Mouse (Mus musculus) midbrain, postnatal 0 days (tissue): Measurements from ENCODE around the gene Olfr1184. TPM values are rescaled to one million over a fixed set of nuclear protein-coding genes. Genes with fewer than 3 reads are reported as not detected.
"Not testable (repeated sequence)": the region's sequence is repeated elsewhere in the genome, so short reads cannot be mapped to it uniquely, and the experiment has no call there.

Source experiments
- ATAC-seq: fragments of 200-750 bp; cut with Nextera tagmentation; 2 replicates; pipeline ENCODE4 v1.8.0; 2017; ENCODE audit warnings: moderate number of reproducible peaks, mild to moderate bottlenecking, moderate TSS enrichment, moderate library complexity; ENCODE audit not compliant: low FRiP score
- DNase-seq: peaks from one replicate; pipeline ENCODE4 v3.0.0-alpha.2; 2015; ENCODE audit warnings: low spot score
- H3K27ac ChIP-seq: fragments of 300-500 bp; sonication (generic); 2 replicates; pipeline ENCODE4 v1.5.1; 2014; ENCODE audit warnings: low read depth, mild to moderate bottlenecking, low read length, mixed read lengths
- H3K27me3 ChIP-seq: fragments of 300-500 bp; sonication (generic); 2 replicates; pipeline ENCODE4 v1.6.1; 2014; ENCODE audit warnings: low read length, control low read depth, mixed read lengths; ENCODE audit not compliant: insufficient read depth
- H3K36me3 ChIP-seq: fragments of 300-500 bp; sonication (generic); 2 replicates; pipeline ENCODE4 v1.6.1; 2014; ENCODE audit warnings: low read length, control low read depth, mixed read lengths; ENCODE audit not compliant: insufficient read depth
- H3K4me1 ChIP-seq: fragments of 300-500 bp; sonication (generic); 2 replicates; pipeline ENCODE4 v1.6.1; 2014; ENCODE audit warnings: mild to moderate bottlenecking, control low read depth, antibody characterized with exemption, low read length, mixed read lengths; ENCODE audit not compliant: insufficient read depth
- H3K4me2 ChIP-seq: fragments of 300-500 bp; sonication (generic); 2 replicates; pipeline ENCODE4 v1.6.1; 2014; ENCODE audit warnings: low read depth, mild to moderate bottlenecking, low read length, mixed read lengths; ENCODE audit not compliant: poor library complexity, severe bottlenecking
- H3K4me3 ChIP-seq: fragments of 300-500 bp; sonication (generic); 2 replicates; pipeline ENCODE4 v1.5.1; 2014; ENCODE audit warnings: low read depth, mild to moderate bottlenecking, low read length, moderate library complexity
- H3K9ac ChIP-seq: fragments of 300-500 bp; sonication (generic); replicated peaks from 2 replicates; pipeline ENCODE4 v1.6.1; 2014; ENCODE audit warnings: mild to moderate bottlenecking, low read length, moderate library complexity, mixed read lengths; ENCODE audit not compliant: poor library complexity, severe bottlenecking
- H3K9me3 ChIP-seq: fragments of 300-500 bp; sonication (generic); 2 replicates; pipeline ENCODE4 v1.6.1; 2016; ENCODE audit warnings: low read length, control low read depth
- CTCF ChIP-seq: IDR thresholded peaks from 2 replicates; pipeline ENCODE4 v1.5.1; 2016; ENCODE audit warnings: antibody characterized with exemption, mild to moderate bottlenecking
- WGBS: fragments of 180-500 bp; shearing (Covaris S2); extraction: QIAGEN DNeasy Blood & Tissue Kit; methylation state at CpG from one replicate; pipeline ENCODE4 v1.1.7; 2014; 5-methylcytosine and 5-hydroxymethylcytosine counted together
- polyA plus RNA-seq: library from polyadenylated mRNA; unstranded; fragments of >200 nt; fragmentation: Nextera tagmentation; extraction: Ambion mirVana; gene quantifications from 2 replicates; pipeline ENCODE4 v1.2.1, GENCODE M21; 2015
- total RNA-seq: library from RNA; depleted of rRNA; stranded (reverse); fragments of >200 nt; gene quantifications from 2 replicates; pipeline ENCODE4 v1.2.3, GENCODE M21; 2014; rRNA removed

Gene Olfr1184
- total RNA-seq, result not detected in 2 replicates
- polyA plus RNA-seq, result not detected in 2 replicates

GRCm38 (mm10) chr2:88483298-88483697, at the start of gene Olfr1184:
TSS of gene Olfr1184 (plus strand) at chr2:88483598.
- ATAC-seq (no peak), DNase-seq (no peak)
- 85% methylated on average over 2 of the region's 2 CpGs for WGBS
- Histone ChIP-seq H3K4me1 (no peaks in the 10 kb centered on the region), H3K36me3 (no peaks in the 10 kb centered on the region), H3K27me3 (no peaks in the 10 kb centered on the region), H3K4me3 (no peak within 1 kb of the TSS), H3K4me2 (no peak within 1 kb of the TSS), H3K27ac (no peak within 1 kb of the TSS), H3K9me3 (no peaks in the 10 kb centered on the region), H3K9ac (no peak within 1 kb of the TSS)
- TF ChIP-seq CTCF, result no peak

DNA sequence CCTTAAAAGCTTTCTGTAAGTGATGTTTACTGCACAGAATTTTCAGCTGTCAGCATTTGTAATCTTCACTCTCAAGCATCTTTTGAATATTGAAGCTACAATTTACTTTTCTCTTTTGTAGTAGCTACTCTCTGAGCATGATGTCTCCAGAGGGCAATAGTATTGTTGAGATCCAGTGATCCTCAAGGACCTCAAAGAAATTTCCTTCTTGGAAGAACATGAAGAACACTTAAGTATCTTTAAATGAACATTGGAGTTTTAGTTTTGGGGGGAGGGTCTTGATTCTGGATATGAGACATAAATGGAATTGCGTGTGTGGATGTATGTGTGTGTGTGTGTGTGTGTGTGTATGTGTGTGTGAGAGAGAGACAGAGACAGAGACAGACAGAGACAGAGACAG, 34.4 kb upstream of the Olfr1184 start, which contains the start of gene Gm13757:
Gene Gm13757, minus strand, starts transcription at position 101 of the 400 bp plus-strand sequence.
- no peak for TF ChIP-seq CTCF
- no peak for ATAC-seq
- Histone ChIP-seq H3K27ac (no peak within 1 kb of the TSS), H3K4me1 (no peaks in the 10 kb centered on the region), H3K4me3 (no peak within 1 kb of the TSS), H3K36me3 (no peaks in the 10 kb centered on the region), H3K9me3 (no peaks in the 10 kb centered on the region), H3K9ac (no peak within 1 kb of the TSS), H3K4me2 (no peak within 1 kb of the TSS), H3K27me3 (no peaks in the 10 kb centered on the region)
- WGBS, result 100% methylated on average over 1 of the region's 1 CpGs
- no peak for DNase-seq

GRCm38 (mm10) chr2:88454567-88454966, 28.8 kb upstream of the Olfr1184 start, which contains the start of gene Olfr1183:
TSS of gene Olfr1183 (plus strand) at chr2:88454867.
- WGBS, result 87% methylated on average over 1 of the region's 1 CpGs
- not testable (repeated sequence) for H3K27ac ChIP-seq, H3K27me3 ChIP-seq, H3K9ac ChIP-seq, ATAC-seq, H3K4me2 ChIP-seq, H3K36me3 ChIP-seq, DNase-seq, H3K4me1 ChIP-seq, H3K4me3 ChIP-seq, H3K9me3 ChIP-seq

GRCm38 (mm10) chr2:88493020-88493419, 9.6 kb downstream of the Olfr1184 start, which contains the start of gene Olfr1185-ps1:
TSS of gene Olfr1185-ps1 (plus strand) at chr2:88493320.
- no peaks in the 10 kb centered on the region for H3K9me3 ChIP-seq
- H3K4me3 ChIP-seq, result no peak within 1 kb of the TSS
- DNase-seq (no peak), ATAC-seq (no peak)
- WGBS, result 66% methylated on average over 2 of the region's 2 CpGs
- TF ChIP-seq CTCF, result no peak
- H3K27ac ChIP-seq, result no peak within 1 kb of the TSS
- no peaks in the 10 kb centered on the region for H3K36me3 ChIP-seq
- H3K4me2 ChIP-seq, result no peak within 1 kb of the TSS
- H3K27me3 ChIP-seq, result no peaks in the 10 kb centered on the region
- H3K9ac ChIP-seq, result no peak within 1 kb of the TSS
- no peaks in the 10 kb centered on the region for H3K4me1 ChIP-seq

DNA sequence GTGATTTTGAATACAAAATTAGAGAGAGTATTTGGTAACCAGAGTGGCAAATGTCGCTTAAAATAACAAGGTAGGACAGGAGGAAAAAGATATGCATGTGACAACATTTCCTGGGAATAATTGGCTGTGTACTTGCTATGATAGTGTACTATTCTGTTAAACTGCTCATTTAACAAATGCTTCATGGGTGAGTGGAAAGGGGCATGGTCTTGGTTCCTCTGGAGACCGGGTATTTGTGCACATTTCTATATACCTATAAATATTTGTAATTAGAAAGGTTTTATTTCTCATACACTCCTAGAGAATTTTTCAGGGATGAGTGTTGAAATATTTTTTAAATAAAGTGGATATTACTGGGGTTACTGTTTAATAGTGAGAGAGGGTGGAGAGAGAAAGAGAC, 34.9 kb downstream of the Olfr1184 start, which contains the start of gene Olfr1186:
Gene Olfr1186, plus strand, starts transcription at position 301 of the 400 bp plus-strand sequence.
- no peak for TF ChIP-seq CTCF
- Histone ChIP-seq H3K4me3 (no peak within 1 kb of the TSS), H3K4me2 (no peak within 1 kb of the TSS), H3K36me3 (no peaks in the 10 kb centered on the region), H3K4me1 (no peaks in the 10 kb centered on the region), H3K27ac (no peak within 1 kb of the TSS), H3K27me3 (no peaks in the 10 kb centered on the region), H3K9ac (no peak within 1 kb of the TSS), H3K9me3 (no peaks in the 10 kb centered on the region)
- no peak for ATAC-seq
- WGBS, result 84% methylated on average over 2 of the region's 2 CpGs
- no peak for DNase-seq

DNA sequence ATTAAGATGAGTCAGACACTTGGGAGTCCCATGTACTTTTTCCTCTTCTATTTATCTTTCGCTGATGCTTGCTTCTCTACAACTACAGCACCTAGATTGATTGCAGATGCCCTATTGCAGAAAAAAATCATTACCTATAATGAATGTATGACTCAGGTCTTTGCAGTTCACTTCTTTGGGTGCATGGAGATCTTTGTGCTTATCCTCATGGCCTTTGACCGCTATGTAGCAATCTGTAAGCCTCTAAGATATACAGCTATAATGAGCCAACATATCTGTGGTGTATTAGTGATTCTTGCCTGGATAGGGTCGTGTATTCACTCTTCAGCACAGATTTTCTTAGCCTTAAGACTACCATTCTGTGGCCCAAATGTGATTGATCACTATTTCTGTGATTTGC, 42.3 kb downstream of the Olfr1184 start:
- Histone ChIP-seq H3K4me2 (no peak overlapping the region), H3K4me3 (no peak overlapping the region), H3K9me3 (no peaks in the 10 kb centered on the region), H3K27me3 (no peaks in the 10 kb centered on the region), H3K27ac (no peak overlapping the region), H3K9ac (no peak overlapping the region), H3K36me3 (no peaks in the 10 kb centered on the region), H3K4me1 (no peaks in the 10 kb centered on the region)
- 77% methylated on average over 3 of the region's 3 CpGs for WGBS
- ATAC-seq (no peak), DNase-seq (no peak)
- TF ChIP-seq CTCF, result no peak

Other genes starting within 250 kb of the Olfr1184 start
- gene Olfr1173, start 203.7 kb upstream of the Olfr1184 start, total RNA-seq, result not detected in 2 replicates
- gene Olfr1173, start 203.7 kb upstream of the Olfr1184 start, polyA plus RNA-seq, result not detected in 2 replicates
- gene Olfr1174-ps, start 168.5 kb upstream of the Olfr1184 start, total RNA-seq, result not detected in 2 replicates
- not detected in 2 replicates for gene Olfr1174-ps, start 168.5 kb upstream of the Olfr1184 start, polyA plus RNA-seq
- gene Olfr1175-ps, start 156.4 kb upstream of the Olfr1184 start, total RNA-seq, result not detected in 2 replicates
- gene Olfr1175-ps, start 156.4 kb upstream of the Olfr1184 start, polyA plus RNA-seq, result not detected in 2 replicates
- not detected in 2 replicates for gene Olfr1176, start 146.9 kb upstream of the Olfr1184 start, total RNA-seq
- not detected in 2 replicates for gene Olfr1176, start 146.9 kb upstream of the Olfr1184 start, polyA plus RNA-seq
- not detected in 2 replicates for gene Olfr1177-ps, start 137.1 kb upstream of the Olfr1184 start, total RNA-seq
- gene Olfr1177-ps, start 137.1 kb upstream of the Olfr1184 start, polyA plus RNA-seq, result not detected in 2 replicates
- gene Olfr1178, start 96.5 kb upstream of the Olfr1184 start, total RNA-seq, result not detected in 2 replicates
- not detected in 2 replicates for gene Olfr1178, start 96.5 kb upstream of the Olfr1184 start, polyA plus RNA-seq
- gene Olfr1179, start 77.1 kb upstream of the Olfr1184 start, total RNA-seq, result not detected in 2 replicates
- not detected in 2 replicates for gene Olfr1179, start 77.1 kb upstream of the Olfr1184 start, polyA plus RNA-seq
- not detected in 2 replicates for gene Olfr1180, start 64.4 kb upstream of the Olfr1184 start, total RNA-seq
- not detected in 2 replicates for gene Olfr1180, start 64.4 kb upstream of the Olfr1184 start, polyA plus RNA-seq
- gene Olfr1181, start 57.4 kb upstream of the Olfr1184 start, total RNA-seq, result not detected in 2 replicates
- not detected in 2 replicates for gene Olfr1181, start 57.4 kb upstream of the Olfr1184 start, polyA plus RNA-seq
- not detected in 2 replicates for gene Gm13757, start 34.5 kb upstream of the Olfr1184 start, total RNA-seq
- gene Gm13757, start 34.5 kb upstream of the Olfr1184 start, polyA plus RNA-seq, result not detected in 2 replicates
- not detected in 2 replicates for gene Olfr1183, start 28.7 kb upstream of the Olfr1184 start, total RNA-seq
- not detected in 2 replicates for gene Olfr1183, start 28.7 kb upstream of the Olfr1184 start, polyA plus RNA-seq
- not detected in 2 replicates for gene Olfr1185-ps1, start 9.7 kb downstream of the Olfr1184 start, total RNA-seq
- not detected in 2 replicates for gene Olfr1185-ps1, start 9.7 kb downstream of the Olfr1184 start, polyA plus RNA-seq
- gene Olfr1186, start 35.0 kb downstream of the Olfr1184 start, total RNA-seq, result not detected in 2 replicates
- not detected in 2 replicates for gene Olfr1186, start 35.0 kb downstream of the Olfr1184 start, polyA plus RNA-seq
- gene Olfr1188, start 73.3 kb downstream of the Olfr1184 start, total RNA-seq, result not detected in 2 replicates
- gene Olfr1188, start 73.3 kb downstream of the Olfr1184 start, polyA plus RNA-seq, result not detected in 2 replicates
- not detected in 2 replicates for gene Olfr1189, start 102.9 kb downstream of the Olfr1184 start, total RNA-seq
- gene Olfr1189, start 102.9 kb downstream of the Olfr1184 start, polyA plus RNA-seq, result not detected in 2 replicates
- gene Olfr1191-ps1, start 156.9 kb downstream of the Olfr1184 start, total RNA-seq, result 0.28 TPM in 1 of 2 replicates, not detected in the other
- gene Olfr1191-ps1, start 156.9 kb downstream of the Olfr1184 start, polyA plus RNA-seq, result not detected in 2 replicates
- gene Olfr1192-ps1, start 164.9 kb downstream of the Olfr1184 start, total RNA-seq, result not detected in 2 replicates
- not detected in 2 replicates for gene Olfr1192-ps1, start 164.9 kb downstream of the Olfr1184 start, polyA plus RNA-seq
- gene Olfr1193, start 192.0 kb downstream of the Olfr1184 start, total RNA-seq, result not detected in 2 replicates
- gene Olfr1193, start 192.0 kb downstream of the Olfr1184 start, polyA plus RNA-seq, result not detected in 2 replicates
- gene Olfr1195, start 205.6 kb downstream of the Olfr1184 start, total RNA-seq, result not detected in 2 replicates
- gene Olfr1195, start 205.6 kb downstream of the Olfr1184 start, polyA plus RNA-seq, result not detected in 2 replicates
- not detected in 2 replicates for gene Olfr1196, start 221.0 kb downstream of the Olfr1184 start, total RNA-seq
- gene Olfr1196, start 221.0 kb downstream of the Olfr1184 start, polyA plus RNA-seq, result not detected in 2 replicates
- not detected in 2 replicates for gene Olfr1197, start 248.8 kb downstream of the Olfr1184 start, total RNA-seq
- not detected in 2 replicates for gene Olfr1197, start 248.8 kb downstream of the Olfr1184 start, polyA plus RNA-seq